Mouse (Mus musculus) kidney, adult 2 months (tissue): ENCODE measurements around the gene Erc2.

Experiments used
- CTCF ChIP-seq: fragments of 200-500 bp; conservative IDR thresholded peaks from 2 replicates; pipeline ENCODE4 v1.5.1; 2011; ENCODE audit warnings: low read depth, mild to moderate bottlenecking, control low read depth, low read length, moderate library complexity, mixed read lengths; ENCODE audit not compliant: insufficient read depth, insufficient read length
- POLR2A ChIP-seq: fragments of 200-500 bp; IDR thresholded peaks from one replicate; pipeline ENCODE4 v1.6.1; 2011; ENCODE audit warnings: low read depth, low read length, control low read depth

DNA sequence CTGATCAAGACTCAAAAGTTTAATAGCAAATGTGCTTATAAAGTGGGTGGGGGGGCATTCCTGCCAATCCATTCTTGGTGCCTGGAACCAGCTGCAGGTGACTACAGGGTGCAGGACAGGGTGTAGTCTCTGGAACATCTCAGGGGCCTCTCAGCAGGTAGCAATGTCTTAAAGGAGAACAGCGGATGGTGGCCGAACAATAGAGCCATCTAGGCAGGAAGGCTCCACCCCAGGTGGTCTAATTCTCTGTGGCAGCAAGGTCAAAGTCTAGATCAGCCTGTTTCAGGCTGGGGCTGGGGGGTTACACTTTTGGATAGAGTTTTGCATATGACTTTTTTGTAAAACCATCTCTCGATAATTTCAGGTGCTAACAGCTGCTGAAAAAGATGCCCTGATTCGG lies 51.9 kb downstream of the Erc2 start:
- TF ChIP-seq CTCF (no peak), POLR2A (no peak)
